Mouse (Mus musculus) kidney, embryonic 15.5 days (tissue): ENCODE measurements around the gene Grb10. TPM values are rescaled to one million over a fixed set of nuclear protein-coding genes. Genes with fewer than 3 reads are reported as not detected.

ENCODE experiments used
- ATAC-seq: fragments of 200-750 bp; cut with Nextera tagmentation; replicated peaks from 2 replicates; pipeline ENCODE4 v1.8.0; 2017; ENCODE audit warnings: moderate TSS enrichment; ENCODE audit not compliant: low FRiP score
- H3K27ac ChIP-seq: fragments of 300-500 bp; sonication (generic); 2 replicates; pipeline ENCODE4 v1.5.1; 2015; ENCODE audit warnings: mild to moderate bottlenecking, inconsistent platforms
- H3K27me3 ChIP-seq: fragments of 300-500 bp; sonication (generic); 2 replicates; pipeline ENCODE4 v1.6.1; 2015; ENCODE audit warnings: inconsistent platforms
- H3K36me3 ChIP-seq: fragments of 300-500 bp; sonication (generic); 2 replicates; pipeline ENCODE4 v1.6.1; 2015; ENCODE audit warnings: inconsistent platforms
- H3K4me1 ChIP-seq: fragments of 300-500 bp; sonication (generic); 2 replicates; pipeline ENCODE4 v1.6.1; 2015; ENCODE audit warnings: inconsistent platforms
- H3K4me2 ChIP-seq: fragments of 300-500 bp; sonication (generic); 2 replicates; pipeline ENCODE4 v1.6.1; 2015; ENCODE audit warnings: moderate library complexity, mild to moderate bottlenecking, inconsistent platforms
- H3K4me3 ChIP-seq: fragments of 300-500 bp; sonication (generic); replicated peaks from 2 replicates; pipeline ENCODE4 v1.5.1; 2015; ENCODE audit warnings: mild to moderate bottlenecking, inconsistent platforms
- H3K9ac ChIP-seq: fragments of 300-500 bp; sonication (generic); 2 replicates; pipeline ENCODE4 v1.6.1; 2015; ENCODE audit warnings: mild to moderate bottlenecking, inconsistent platforms
- H3K9me3 ChIP-seq: fragments of 300-500 bp; sonication (generic); replicated peaks from 2 replicates; pipeline ENCODE4 v1.6.1; 2016; ENCODE audit warnings: inconsistent platforms
- WGBS: fragments of 180-500 bp; shearing (Covaris S2); methylation state at CpG from one replicate; pipeline ENCODE4 v1.1.7; 2015; ENCODE audit warnings: mixed read lengths; 5-methylcytosine and 5-hydroxymethylcytosine counted together
- polyA plus RNA-seq: library from polyadenylated mRNA; unstranded; fragments of >200 nt; fragmentation: Nextera tagmentation; extraction: Ambion mirVana; gene quantifications from 2 replicates; pipeline ENCODE4 v1.2.1, GENCODE M21; 2015

The Grb10 gene
- polyA plus RNA-seq, 1 experiment from 2014 or later = 413 TPM

- Histone ChIP-seq H3K27me3 (no peaks in the 10 kb centered on the region), H3K4me3 (no peak overlapping the region), H3K4me1 (no peaks in the 10 kb centered on the region), H3K9me3 (no peaks in the 10 kb centered on the region), H3K4me2 (no peak overlapping the region), H3K9ac (no peak overlapping the region), H3K27ac (no peak overlapping the region), H3K36me3 (peaks cover 4% of the 10 kb centered on the region; the same call in 1 of the 2 replicates)
- WGBS = 77% methylated on average over 4 of the region's 4 CpGs
- ATAC-seq = no peak
Observed at GRCm38 (mm10) chr11:11989850-11990249, 48.6 kb downstream of the Grb10 start.

GRCm38 (mm10) chr11:11987233-11987632 is 51.2 kb downstream of the Grb10 start:
- no peak for ATAC-seq
- H3K9me3 ChIP-seq = no peaks in the 10 kb centered on the region
- no peaks in the 10 kb centered on the region for H3K27me3 ChIP-seq
- peaks cover 20% of the 10 kb centered on the region for H3K36me3 ChIP-seq
- H3K4me3 ChIP-seq = no peak overlapping the region
- H3K4me2 ChIP-seq = no peak overlapping the region
- 89% methylated on average over 3 of the region's 3 CpGs for WGBS
- no peak overlapping the region for H3K9ac ChIP-seq
- H3K27ac ChIP-seq = no peak overlapping the region
- H3K4me1 ChIP-seq = no peaks in the 10 kb centered on the region

GRCm38 (mm10) chr11:11978611-11979197 is 59.8 kb downstream of the Grb10 start:
- WGBS = 67% methylated on average over 5 of the region's 5 CpGs
- no peak for ATAC-seq
- H3K4me2 ChIP-seq = no peak overlapping the region
- H3K9me3 ChIP-seq = no peaks in the 10 kb centered on the region
- H3K27me3 ChIP-seq = no peaks in the 10 kb centered on the region
- H3K9ac ChIP-seq = no peak overlapping the region
- peaks cover 17% of the 10 kb centered on the region for H3K36me3 ChIP-seq
- no peak overlapping the region for H3K4me3 ChIP-seq
- no peak overlapping the region for H3K27ac ChIP-seq
- no peaks in the 10 kb centered on the region for H3K4me1 ChIP-seq

- 36% methylated on average over 10 of the region's 10 CpGs for WGBS
- Histone ChIP-seq H3K4me2 (no peak overlapping the region), H3K27me3 (no peaks in the 10 kb centered on the region), H3K4me1 (no peaks in the 10 kb centered on the region), H3K9ac (no peak overlapping the region), H3K27ac (no peak overlapping the region), H3K4me3 (no peak overlapping the region), H3K36me3 (peaks cover 33% of the 10 kb centered on the region), H3K9me3 (no peaks in the 10 kb centered on the region)
- peak; percentile 57; the same call in 1 of the 2 replicates for ATAC-seq
Observed at GRCm38 (mm10) chr11:11974591-11975255, 63.8 kb downstream of the Grb10 start.

- no peak overlapping the region for H3K27ac ChIP-seq
- H3K4me1 ChIP-seq = peaks cover 9% of the 10 kb centered on the region
- no peak overlapping the region for H3K4me3 ChIP-seq
- no peaks in the 10 kb centered on the region for H3K9me3 ChIP-seq
- H3K27me3 ChIP-seq = no peaks in the 10 kb centered on the region
- H3K9ac ChIP-seq = no peak overlapping the region
- H3K4me2 ChIP-seq = no peak overlapping the region
- ATAC-seq = peak; percentile 86
- WGBS = 53% methylated on average over 8 of the region's 8 CpGs
- peaks cover 44% of the 10 kb centered on the region for H3K36me3 ChIP-seq
Observed at GRCm38 (mm10) chr11:11973366-11974014, 65.0 kb downstream of the Grb10 start.

- Histone ChIP-seq H3K4me2 (no peak overlapping the region), H3K4me1 (peaks cover 11% of the 10 kb centered on the region), H3K36me3 (peaks cover 50% of the 10 kb centered on the region), H3K9me3 (no peaks in the 10 kb centered on the region), H3K9ac (no peak overlapping the region), H3K27ac (no peak overlapping the region), H3K4me3 (no peak overlapping the region), H3K27me3 (no peaks in the 10 kb centered on the region)
- ATAC-seq = no peak
- 85% methylated on average over 6 of the region's 6 CpGs for WGBS
Observed at GRCm38 (mm10) chr11:11972401-11973110, 65.9 kb downstream of the Grb10 start.

- Histone ChIP-seq H3K4me2 (no peak overlapping the region), H3K4me3 (no peak overlapping the region), H3K36me3 (peaks cover 68% of the 10 kb centered on the region), H3K9ac (no peak overlapping the region), H3K27me3 (no peaks in the 10 kb centered on the region), H3K4me1 (peaks cover 11% of the 10 kb centered on the region), H3K27ac (no peak overlapping the region), H3K9me3 (no peaks in the 10 kb centered on the region)
- ATAC-seq = no peak
- WGBS = 91% methylated on average over 11 of the region's 11 CpGs
Observed at GRCm38 (mm10) chr11:11970246-11970645, 68.2 kb downstream of the Grb10 start.

- Histone ChIP-seq H3K27ac (peak overlapping the region; percentile 78), H3K4me1 (peaks cover 13% of the 10 kb centered on the region), H3K4me2 (no peak overlapping the region), H3K4me3 (no peak overlapping the region), H3K27me3 (no peaks in the 10 kb centered on the region), H3K36me3 (peaks cover 79% of the 10 kb centered on the region), H3K9me3 (no peaks in the 10 kb centered on the region), H3K9ac (no peak overlapping the region)
- 22% methylated on average over 6 of the region's 6 CpGs for WGBS
- peak; percentile 57 for ATAC-seq
Observed at GRCm38 (mm10) chr11:11968830-11969229, 69.7 kb downstream of the Grb10 start.

- no peak overlapping the region for H3K4me2 ChIP-seq
- H3K9me3 ChIP-seq = no peaks in the 10 kb centered on the region
- no peak overlapping the region for H3K9ac ChIP-seq
- peaks cover 22% of the 10 kb centered on the region for H3K4me1 ChIP-seq
- no peaks in the 10 kb centered on the region for H3K27me3 ChIP-seq
- H3K27ac ChIP-seq = no peak overlapping the region
- 86% methylated on average over 8 of the region's 8 CpGs for WGBS
- no peak for ATAC-seq
- peaks cover 75% of the 10 kb centered on the region for H3K36me3 ChIP-seq
- no peak overlapping the region for H3K4me3 ChIP-seq
Observed at GRCm38 (mm10) chr11:11967519-11967918, 71.0 kb downstream of the Grb10 start.

GRCm38 (mm10) chr11:11966220-11966619 is 72.3 kb downstream of the Grb10 start:
- no peak overlapping the region for H3K4me2 ChIP-seq
- no peaks in the 10 kb centered on the region for H3K27me3 ChIP-seq
- no peak overlapping the region for H3K4me3 ChIP-seq
- H3K4me1 ChIP-seq = peaks cover 29% of the 10 kb centered on the region
- ATAC-seq = no peak; the same call in 1 of the 2 replicates
- peak overlapping the region; percentile 41; the same call in 1 of the 2 replicates for H3K27ac ChIP-seq
- H3K9me3 ChIP-seq = no peaks in the 10 kb centered on the region
- H3K36me3 ChIP-seq = peaks cover 71% of the 10 kb centered on the region
- H3K9ac ChIP-seq = no peak overlapping the region
- WGBS = 85% methylated on average over 3 of the region's 3 CpGs

GRCm38 (mm10) chr11:11965501-11966125 is 72.9 kb downstream of the Grb10 start:
- peaks cover 67% of the 10 kb centered on the region for H3K36me3 ChIP-seq

More at GRCm38 (mm10) chr11:11965501-11966125, 72.9 kb downstream of the Grb10 start:
- no peak overlapping the region for H3K9ac ChIP-seq
- WGBS = 71% methylated on average over 12 of the region's 12 CpGs
- ATAC-seq = no peak
- H3K27me3 ChIP-seq = no peaks in the 10 kb centered on the region
- no peak overlapping the region for H3K4me2 ChIP-seq
- no peak overlapping the region for H3K4me3 ChIP-seq
- peak overlapping the region; percentile 49; the same call in 1 of the 2 replicates for H3K27ac ChIP-seq
- peaks cover 35% of the 10 kb centered on the region for H3K4me1 ChIP-seq
- H3K9me3 ChIP-seq = no peaks in the 10 kb centered on the region
